Mouse (Mus musculus): ENCODE data around the gene Serpinb7. TPM values are rescaled to one million over a fixed set of nuclear protein-coding genes. Genes with fewer than 3 reads are reported as not detected.

Gene Serpinb7
- not detected in 2 replicates for polyA plus RNA-seq (2015; fragmentation: Nextera tagmentation; extraction: Ambion mirVana)

GRCm38 (mm10) chr1:107399355-107399754 is at the start of gene Serpinb7:
Gene Serpinb7, plus strand, starts transcription at chr1:107399655.
- no peaks in the 10 kb centered on the region for H3K27me3 ChIP-seq
- WGBS, result 87% methylated on average over 3 of the region's 3 CpGs
- no peaks in the 10 kb centered on the region for H3K36me3 ChIP-seq (ENCODE audit: poor library complexity, severe bottlenecking)
- no peak within 1 kb of the TSS for H3K27ac ChIP-seq
- H3K4me1 ChIP-seq, result no peaks in the 10 kb centered on the region
- no peak for ATAC-seq
- no peak within 1 kb of the TSS for H3K4me2 ChIP-seq
- no peaks in the 10 kb centered on the region for H3K9me3 ChIP-seq (replicated peaks)
- H3K9ac ChIP-seq, result no peak within 1 kb of the TSS
- no peak within 1 kb of the TSS for H3K4me3 ChIP-seq

GRCm38 (mm10) chr1:107350392-107350791 is 49.1 kb upstream of the Serpinb7 start:
- Histone ChIP-seq H3K4me2 (no peak overlapping the region), H3K9me3 (replicated peaks) (no peaks in the 10 kb centered on the region), H3K27ac (no peak overlapping the region), H3K4me3 (no peak overlapping the region), H3K4me1 (no peaks in the 10 kb centered on the region), H3K9ac (no peak overlapping the region), H3K36me3 (ENCODE audit: poor library complexity, severe bottlenecking) (no peaks in the 10 kb centered on the region), H3K27me3 (no peaks in the 10 kb centered on the region)
- WGBS, result 69% methylated on average over 3 of the region's 3 CpGs
- ATAC-seq, result no peak

GRCm38 (mm10) chr1:107351115-107351514 is 48.3 kb upstream of the Serpinb7 start:
- H3K9ac ChIP-seq, result no peak overlapping the region
- 83% methylated on average over 2 of the region's 2 CpGs for WGBS
- no peaks in the 10 kb centered on the region for H3K27me3 ChIP-seq
- H3K4me3 ChIP-seq, result no peak overlapping the region
- no peaks in the 10 kb centered on the region for H3K36me3 ChIP-seq (ENCODE audit: poor library complexity, severe bottlenecking)
- no peaks in the 10 kb centered on the region for H3K4me1 ChIP-seq
- no peak for ATAC-seq
- no peaks in the 10 kb centered on the region for H3K9me3 ChIP-seq (replicated peaks)
- H3K27ac ChIP-seq, result no peak overlapping the region
- H3K4me2 ChIP-seq, result no peak overlapping the region

GRCm38 (mm10) chr1:107353046-107353445 is 46.4 kb upstream of the Serpinb7 start:
- 49% methylated on average over 3 of the region's 3 CpGs for WGBS
- ATAC-seq, result no peak
- no peaks in the 10 kb centered on the region for H3K36me3 ChIP-seq (ENCODE audit: poor library complexity, severe bottlenecking)
- H3K9me3 ChIP-seq (replicated peaks), result no peaks in the 10 kb centered on the region
- H3K9ac ChIP-seq, result no peak overlapping the region
- H3K4me3 ChIP-seq, result no peak overlapping the region
- H3K4me1 ChIP-seq, result no peaks in the 10 kb centered on the region
- H3K27ac ChIP-seq, result no peak overlapping the region
- H3K27me3 ChIP-seq, result no peaks in the 10 kb centered on the region
- no peak overlapping the region for H3K4me2 ChIP-seq

- Histone ChIP-seq H3K4me3 (no peak within 1 kb of the TSS), H3K9me3 (replicated peaks) (no peaks in the 10 kb centered on the region), H3K27me3 (no peaks in the 10 kb centered on the region), H3K36me3 (ENCODE audit: poor library complexity, severe bottlenecking) (no peaks in the 10 kb centered on the region), H3K4me1 (no peaks in the 10 kb centered on the region), H3K4me2 (no peak within 1 kb of the TSS), H3K9ac (no peak within 1 kb of the TSS), H3K27ac (no peak within 1 kb of the TSS)
- ATAC-seq, result no peak
- WGBS, result 30% methylated on average over 1 of the region's 1 CpGs
Observed at GRCm38 (mm10) chr1:107360898-107361297, 38.6 kb upstream of the Serpinb7 start, which contains the start of gene Serpinb11. Gene Serpinb11, plus strand, starts transcription at chr1:107361198.

- ATAC-seq, result no peak
- Histone ChIP-seq H3K27me3 (no peaks in the 10 kb centered on the region), H3K27ac (no peak overlapping the region), H3K4me1 (0 out of 2 replicates have a peak, but pooled peaks cover 3% of the 10 kb centered on the region), H3K4me3 (no peak overlapping the region), H3K9ac (no peak overlapping the region), H3K9me3 (replicated peaks) (no peaks in the 10 kb centered on the region), H3K4me2 (no peak overlapping the region), H3K36me3 (ENCODE audit: poor library complexity, severe bottlenecking) (no peaks in the 10 kb centered on the region)
- WGBS, result 59% methylated on average over 7 of the region's 7 CpGs
Observed at GRCm38 (mm10) chr1:107365973-107366372, 33.5 kb upstream of the Serpinb7 start.

- Histone ChIP-seq H3K36me3 (ENCODE audit: poor library complexity, severe bottlenecking) (no peaks in the 10 kb centered on the region), H3K27me3 (no peaks in the 10 kb centered on the region), H3K27ac (no peak overlapping the region), H3K4me1 (0 out of 2 replicates have a peak, but pooled peaks cover 3% of the 10 kb centered on the region), H3K4me2 (no peak overlapping the region), H3K9ac (no peak overlapping the region), H3K4me3 (no peak overlapping the region), H3K9me3 (replicated peaks) (no peaks in the 10 kb centered on the region)
- ATAC-seq, result no peak
- 57% methylated on average over 2 of the region's 2 CpGs for WGBS
Observed at GRCm38 (mm10) chr1:107368944-107369343, 30.5 kb upstream of the Serpinb7 start.

GRCm38 (mm10) chr1:107376952-107377351 is 22.5 kb upstream of the Serpinb7 start:
- Histone ChIP-seq H3K4me3 (no peak overlapping the region), H3K4me1 (no peaks in the 10 kb centered on the region), H3K27me3 (no peaks in the 10 kb centered on the region), H3K27ac (no peak overlapping the region), H3K9me3 (replicated peaks) (no peaks in the 10 kb centered on the region), H3K36me3 (ENCODE audit: poor library complexity, severe bottlenecking) (no peaks in the 10 kb centered on the region), H3K9ac (no peak overlapping the region), H3K4me2 (no peak overlapping the region)
- no peak for ATAC-seq
- 91% methylated on average over 4 of the region's 4 CpGs for WGBS

GRCm38 (mm10) chr1:107378368-107378767 is 21.1 kb upstream of the Serpinb7 start:
- H3K4me2 ChIP-seq, result no peak overlapping the region
- H3K27me3 ChIP-seq, result no peaks in the 10 kb centered on the region
- H3K4me3 ChIP-seq, result no peak overlapping the region
- no peak overlapping the region for H3K9ac ChIP-seq
- no peaks in the 10 kb centered on the region for H3K4me1 ChIP-seq
- no peak for ATAC-seq
- no peaks in the 10 kb centered on the region for H3K9me3 ChIP-seq (replicated peaks)
- H3K36me3 ChIP-seq (ENCODE audit: poor library complexity, severe bottlenecking), result no peaks in the 10 kb centered on the region
- H3K27ac ChIP-seq, result no peak overlapping the region

- Histone ChIP-seq H3K36me3 (ENCODE audit: poor library complexity, severe bottlenecking) (no peaks in the 10 kb centered on the region), H3K4me1 (no peaks in the 10 kb centered on the region), H3K9ac (no peak overlapping the region), H3K4me2 (no peak overlapping the region), H3K9me3 (replicated peaks) (no peaks in the 10 kb centered on the region), H3K27ac (no peak overlapping the region), H3K27me3 (no peaks in the 10 kb centered on the region), H3K4me3 (no peak overlapping the region)
- ATAC-seq, result no peak
Observed at GRCm38 (mm10) chr1:107381491-107381890, 18.0 kb upstream of the Serpinb7 start.

GRCm38 (mm10) chr1:107382404-107382803 is 17.1 kb upstream of the Serpinb7 start:
- H3K4me3 ChIP-seq, result no peak overlapping the region
- no peak for ATAC-seq

GRCm38 (mm10) chr1:107384532-107384931 is 14.9 kb upstream of the Serpinb7 start:
- H3K4me2 ChIP-seq, result no peak overlapping the region
- no peak overlapping the region for H3K9ac ChIP-seq
- H3K4me1 ChIP-seq, result no peaks in the 10 kb centered on the region
- H3K9me3 ChIP-seq (replicated peaks), result no peaks in the 10 kb centered on the region
- no peaks in the 10 kb centered on the region for H3K36me3 ChIP-seq (ENCODE audit: poor library complexity, severe bottlenecking)
- H3K27me3 ChIP-seq, result no peaks in the 10 kb centered on the region
- no peak overlapping the region for H3K27ac ChIP-seq
- WGBS, result 92% methylated on average over 9 of the region's 9 CpGs
- no peak overlapping the region for H3K4me3 ChIP-seq
- no peak for ATAC-seq

More at GRCm38 (mm10) chr1:107382404-107382803, 17.1 kb upstream of the Serpinb7 start:
- H3K27ac ChIP-seq, result no peak overlapping the region
- no peaks in the 10 kb centered on the region for H3K9me3 ChIP-seq (replicated peaks)
- no peak overlapping the region for H3K9ac ChIP-seq
- H3K4me2 ChIP-seq, result no peak overlapping the region
- no peaks in the 10 kb centered on the region for H3K36me3 ChIP-seq (ENCODE audit: poor library complexity, severe bottlenecking)
- no peaks in the 10 kb centered on the region for H3K4me1 ChIP-seq
- H3K27me3 ChIP-seq, result no peaks in the 10 kb centered on the region
- 83% methylated on average over 1 of the region's 1 CpGs for WGBS

GRCm38 (mm10) chr1:107389753-107390152 is 9.7 kb upstream of the Serpinb7 start:
- no peak for ATAC-seq
- no peak overlapping the region for H3K4me2 ChIP-seq
- no peaks in the 10 kb centered on the region for H3K27me3 ChIP-seq
- no peak overlapping the region for H3K4me3 ChIP-seq
- no peak overlapping the region for H3K9ac ChIP-seq
- WGBS, result 81% methylated on average over 2 of the region's 2 CpGs
- H3K27ac ChIP-seq, result no peak overlapping the region
- H3K9me3 ChIP-seq (replicated peaks), result no peaks in the 10 kb centered on the region
- no peaks in the 10 kb centered on the region for H3K4me1 ChIP-seq
- H3K36me3 ChIP-seq (ENCODE audit: poor library complexity, severe bottlenecking), result no peaks in the 10 kb centered on the region

Measured in forebrain, embryonic 13.5 days (tissue).